Mouse (Mus musculus) C2C12 (cell line): Measurements from ENCODE around the gene Nav1. TPM values are rescaled to one million over a fixed set of nuclear protein-coding genes. Genes with fewer than 3 reads are reported as not detected.

Experiments used
- H3K27me3 ChIP-seq: one replicate; pipeline ENCODE4 v1.6.1; 2011; ENCODE audit not compliant: control insufficient read depth, insufficient read depth, insufficient read length
- H3K36me3 ChIP-seq: one replicate; pipeline ENCODE4 v1.6.1; 2011; ENCODE audit not compliant: control insufficient read depth, insufficient read depth
- H3K4me3 ChIP-seq: one replicate; pipeline ENCODE4 v1.5.1; 2011; ENCODE audit warnings: mild to moderate bottlenecking, control low read depth; ENCODE audit not compliant: poor library complexity, insufficient read depth, severe bottlenecking
- H3K79me2 ChIP-seq: one replicate; pipeline ENCODE4 v1.6.1; 2011; ENCODE audit not compliant: control insufficient read depth, insufficient read depth
- H3K79me3 ChIP-seq: one replicate; pipeline ENCODE4 v1.6.1; 2011; ENCODE audit warnings: low read depth, control low read depth
- H3ac ChIP-seq: one replicate; pipeline ENCODE3; 2011; ENCODE audit warnings: low read depth; ENCODE audit not compliant: control insufficient read depth, insufficient read length
- CEBPB ChIP-seq: IDR thresholded peaks from one replicate; pipeline ENCODE4 v1.6.1; 2011; ENCODE audit warnings: low read depth, mild to moderate bottlenecking, control low read depth, moderate library complexity
- CTCF ChIP-seq: IDR thresholded peaks from one replicate; pipeline ENCODE4 v1.5.1; 2011; ENCODE audit not compliant: control insufficient read depth, insufficient read depth, insufficient read length
- FOSL1 ChIP-seq: IDR thresholded peaks from one replicate; pipeline ENCODE4 v1.8.0; 2011; ENCODE audit warnings: mild to moderate bottlenecking, low read length; ENCODE audit not compliant: poor library complexity, insufficient read depth, severe bottlenecking
- MAX ChIP-seq: IDR thresholded peaks from one replicate; pipeline ENCODE4 v1.6.1; 2011; ENCODE audit warnings: mild to moderate bottlenecking, control low read depth
- MYOD1 ChIP-seq: IDR thresholded peaks from one replicate; pipeline ENCODE4 v1.6.1; 2011; ENCODE audit warnings: low read depth; ENCODE audit not compliant: control insufficient read depth, insufficient read length
- MYOG ChIP-seq: IDR thresholded peaks from one replicate; pipeline ENCODE4 v1.6.1; 2011; ENCODE audit not compliant: control insufficient read depth, insufficient read length; ENCODE audit errors: extremely low read depth
- USF1 ChIP-seq: IDR thresholded peaks from one replicate; pipeline ENCODE4 v1.6.1; 2011; ENCODE audit warnings: low read depth, mild to moderate bottlenecking, control low read depth, moderate library complexity
- polyA plus RNA-seq: library from polyadenylated mRNA; unstranded; fragments of >200 nt; fragmentation: generic; extraction: Trizol; gene quantifications from one replicate; pipeline ENCODE4 v1.2.1, GENCODE M21; 2012; ENCODE audit warnings: missing spikeins

Gene Nav1
- polyA plus RNA-seq, 1 experiment = 22.2 TPM

DNA sequence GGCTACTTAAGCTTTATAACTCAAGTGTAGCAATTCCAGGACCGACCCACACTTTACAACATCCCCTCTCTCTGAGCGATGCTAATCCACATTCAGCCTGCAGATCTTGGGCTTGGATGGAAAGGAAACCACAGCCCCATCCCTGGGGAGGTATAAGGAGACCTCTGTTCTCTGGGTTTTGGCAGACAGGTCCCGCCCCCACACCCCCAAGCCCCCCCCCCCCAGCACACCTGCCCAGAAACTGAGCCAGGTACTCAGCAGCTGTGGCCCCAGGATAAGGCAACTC lies 98.8 kb downstream of the Nav1 start:
- H3K36me3 ChIP-seq = no peaks in the 10 kb centered on the region
- H3K79me3 ChIP-seq = no peaks in the 10 kb centered on the region
- no peak for TF ChIP-seq FOSL1
- no peak for TF ChIP-seq CEBPB
- TF ChIP-seq USF1 = no peak
- no peak for TF ChIP-seq MYOD1
- TF ChIP-seq MAX = no peak
- TF ChIP-seq MYOG = no peak
- no peak for TF ChIP-seq CTCF
- H3K27me3 ChIP-seq = no peaks in the 10 kb centered on the region
- H3K4me3 ChIP-seq = no peak overlapping the region
- no peak overlapping the region for H3ac ChIP-seq
- no peaks in the 10 kb centered on the region for H3K79me2 ChIP-seq

DNA sequence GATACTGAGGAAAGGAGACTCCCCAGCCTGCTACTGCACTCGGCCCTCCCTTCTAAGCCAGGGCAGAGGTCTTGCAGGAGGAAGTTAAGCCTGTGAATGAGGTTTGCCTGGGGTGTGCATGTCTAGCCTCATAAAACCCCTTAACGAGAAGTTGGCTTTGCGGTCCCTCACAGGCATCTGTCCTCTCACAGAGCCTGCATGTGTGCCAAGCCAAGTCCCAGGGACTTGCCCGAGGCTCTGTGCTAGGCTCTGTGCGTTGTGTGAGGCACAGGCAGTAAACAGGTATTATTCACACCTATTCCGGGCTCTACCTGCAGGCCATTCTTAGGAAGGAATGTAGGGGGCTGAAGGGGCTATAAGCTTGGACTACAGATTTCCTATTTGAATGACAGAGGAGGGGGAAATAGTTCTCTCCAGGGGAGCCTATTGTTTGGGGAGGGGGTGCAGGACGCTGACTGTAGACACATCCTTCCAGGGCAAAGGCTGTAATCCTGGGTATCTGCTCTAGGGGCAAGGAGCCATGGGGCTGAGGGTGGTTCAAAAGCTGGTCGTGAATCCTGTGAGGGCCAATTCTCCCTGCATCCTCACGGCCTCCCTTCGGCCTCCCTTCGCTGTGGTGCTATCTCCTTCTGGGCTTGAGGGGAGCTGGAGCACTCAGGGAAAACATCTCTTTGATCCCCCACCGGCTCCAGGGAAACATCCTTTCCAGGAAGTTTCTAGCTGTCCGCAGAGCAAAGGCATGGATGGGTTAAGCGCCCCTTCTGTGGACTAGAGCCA lies 99.3 kb downstream of the Nav1 start:
- Histone ChIP-seq H3K79me3 (no peaks in the 10 kb centered on the region), H3K27me3 (no peaks in the 10 kb centered on the region), H3K79me2 (no peaks in the 10 kb centered on the region), H3K4me3 (no peak overlapping the region), H3ac (no peak overlapping the region), H3K36me3 (no peaks in the 10 kb centered on the region)
- TF ChIP-seq MYOD1 (no peak), USF1 (no peak), MAX (no peak), CEBPB (no peak), CTCF (no peak), FOSL1 (no peak), MYOG (no peak)

GRCm38 (mm10) chr1:135505499-135505898 lies 101.6 kb downstream of the Nav1 start:
- Histone ChIP-seq H3K36me3 (peaks cover 4% of the 10 kb centered on the region), H3K79me3 (no peaks in the 10 kb centered on the region), H3K79me2 (no peaks in the 10 kb centered on the region), H3ac (no peak overlapping the region), H3K27me3 (no peaks in the 10 kb centered on the region), H3K4me3 (no peak overlapping the region)
- TF ChIP-seq USF1 = no peak
- no peak for TF ChIP-seq CTCF
- TF ChIP-seq MYOD1 = no peak
- TF ChIP-seq CEBPB = no peak
- no peak for TF ChIP-seq MAX
- no peak for TF ChIP-seq MYOG
- no peak for TF ChIP-seq FOSL1

GRCm38 (mm10) chr1:135503436-135503835 lies 103.7 kb downstream of the Nav1 start:
- Histone ChIP-seq H3ac (no peak overlapping the region), H3K27me3 (no peaks in the 10 kb centered on the region), H3K4me3 (no peak overlapping the region), H3K79me3 (no peaks in the 10 kb centered on the region), H3K79me2 (no peaks in the 10 kb centered on the region), H3K36me3 (peaks cover 4% of the 10 kb centered on the region)
- no peak for TF ChIP-seq FOSL1
- no peak for TF ChIP-seq MYOD1
- TF ChIP-seq CTCF = no peak
- TF ChIP-seq CEBPB = no peak
- TF ChIP-seq USF1 = no peak
- TF ChIP-seq MAX = no peak
- no peak for TF ChIP-seq MYOG

GRCm38 (mm10) chr1:135502750-135503149 lies 104.3 kb downstream of the Nav1 start:
- no peaks in the 10 kb centered on the region for H3K79me3 ChIP-seq
- TF ChIP-seq MYOG (no peak), MAX (no peak)
- no peaks in the 10 kb centered on the region for H3K27me3 ChIP-seq
- H3K79me2 ChIP-seq = peaks cover 1% of the 10 kb centered on the region
- H3ac ChIP-seq = no peak overlapping the region
- H3K36me3 ChIP-seq = peaks cover 4% of the 10 kb centered on the region
- H3K4me3 ChIP-seq = no peak overlapping the region

DNA sequence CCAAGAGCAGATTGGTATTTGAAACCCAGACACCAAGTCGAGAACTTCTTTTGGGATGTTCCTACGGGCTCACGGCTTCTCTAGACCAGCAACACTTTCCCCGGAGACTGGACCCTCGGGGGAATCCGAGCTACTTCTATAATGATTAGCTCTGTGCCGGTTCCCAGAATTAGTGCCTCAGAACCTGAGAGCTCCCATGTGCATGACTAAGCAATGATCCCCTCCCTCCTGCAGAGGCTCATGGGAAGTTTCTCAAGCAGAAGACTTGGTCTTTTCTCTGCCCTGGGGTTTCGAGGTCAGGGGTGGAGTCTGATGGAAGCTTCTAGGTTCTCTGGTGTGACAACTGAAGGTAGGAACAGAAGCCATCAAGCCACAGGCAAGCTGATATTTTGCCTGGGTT lies 105.0 kb downstream of the Nav1 start:
- no peak overlapping the region for H3K4me3 ChIP-seq
- H3ac ChIP-seq = no peak overlapping the region
- H3K27me3 ChIP-seq = no peaks in the 10 kb centered on the region
- H3K79me2 ChIP-seq = peaks cover 6% of the 10 kb centered on the region
- peaks cover 4% of the 10 kb centered on the region for H3K36me3 ChIP-seq
- no peak for TF ChIP-seq CTCF
- no peak for TF ChIP-seq MAX
- TF ChIP-seq USF1 = no peak
- TF ChIP-seq FOSL1 = no peak
- TF ChIP-seq CEBPB = no peak
- no peaks in the 10 kb centered on the region for H3K79me3 ChIP-seq
